Mouse (Mus musculus): ENCODE results near the gene Clspn.
A peak's percentile ranks its signal among the peaks of the same experiment; 100 is the strongest.
"Not testable (repeated sequence)": the region's sequence is repeated elsewhere in the genome, so short reads cannot be mapped to it uniquely, and the experiment has no call there.

Gene Clspn

DNA sequence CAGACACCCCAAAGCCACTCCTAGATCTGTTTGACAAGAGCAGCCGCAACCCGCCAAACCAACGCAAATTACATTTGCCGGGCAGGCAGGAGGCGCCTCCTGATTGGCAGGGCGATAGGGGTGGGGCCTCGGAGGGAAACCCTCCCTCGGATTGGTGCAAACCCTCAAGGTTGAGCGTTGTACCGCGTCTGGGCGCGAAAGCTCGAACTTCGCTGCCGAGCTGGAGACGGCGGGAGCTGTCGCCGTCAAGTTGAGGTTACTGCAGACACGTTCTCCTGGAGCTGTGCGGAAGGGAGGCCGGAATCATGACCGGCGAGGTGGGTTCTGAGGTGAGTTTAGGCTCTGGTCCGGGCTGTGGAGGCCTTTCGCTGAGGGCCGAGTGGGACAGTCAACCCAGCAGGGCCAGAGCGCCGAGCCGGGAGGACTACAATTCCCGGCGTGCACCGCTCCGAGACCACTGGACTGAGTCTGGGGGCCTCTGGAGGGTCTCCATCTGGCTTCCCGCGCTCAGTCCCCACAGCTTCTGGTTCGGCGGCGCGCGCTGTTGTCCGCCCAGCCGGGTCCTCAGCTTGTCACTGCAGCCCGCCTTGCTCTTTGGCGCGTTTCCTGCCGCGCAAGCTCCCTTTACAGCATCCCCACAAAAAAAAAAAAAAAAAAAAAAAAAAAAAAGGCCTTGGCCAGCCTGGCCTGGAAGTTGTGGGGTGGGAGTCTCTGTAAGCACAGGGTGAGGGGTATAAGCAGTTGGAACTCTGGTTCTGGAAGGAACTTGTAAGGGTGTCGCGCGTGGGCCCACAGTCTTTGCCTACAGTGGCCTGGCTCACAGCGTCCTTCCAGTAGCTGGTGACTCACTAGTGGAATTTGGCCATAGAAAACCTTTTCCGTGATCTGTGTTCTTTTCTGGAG lies at the start of gene Clspn:
TSS of gene Clspn (plus strand) at position 127 of the 903 bp plus-strand sequence.
- peak; percentile 87 to 88 for DNase-seq

DNA sequence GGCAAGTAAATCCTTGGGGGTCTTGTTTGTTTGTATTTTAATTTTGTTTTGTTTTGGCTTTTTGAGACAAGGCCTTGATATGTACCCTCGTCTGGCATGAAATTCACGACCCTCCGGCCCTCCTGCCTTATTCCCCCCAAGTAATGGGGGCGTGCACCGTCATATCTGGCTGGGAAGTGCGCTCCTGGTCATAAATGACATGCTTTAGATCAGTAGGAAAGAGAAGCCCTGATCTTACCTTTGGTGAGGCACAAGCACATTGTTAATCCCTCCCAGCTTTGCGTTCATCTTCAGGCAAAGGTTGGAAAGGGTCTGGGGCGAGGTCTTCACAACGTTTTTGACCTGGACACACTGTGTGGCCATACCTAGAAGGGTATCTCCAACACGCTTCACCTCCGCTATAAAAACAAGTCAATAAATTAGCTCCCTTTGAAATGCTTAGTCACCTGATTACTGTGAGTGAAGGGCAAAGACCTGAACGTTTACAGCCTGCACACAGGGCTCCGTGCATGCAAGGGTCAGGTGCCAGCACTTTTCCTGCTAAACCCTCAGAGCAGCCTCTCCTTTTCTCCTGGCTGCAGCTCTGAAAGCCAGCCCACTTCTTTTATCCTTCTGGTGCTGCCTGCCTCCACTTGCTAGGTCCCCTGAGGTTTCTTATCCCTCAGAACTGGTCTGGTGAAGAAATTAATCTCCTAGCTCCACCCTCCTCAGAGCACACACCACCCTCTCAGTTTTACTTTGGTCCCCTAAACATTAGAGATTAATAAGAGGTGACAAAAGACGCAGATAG lies 48.4 kb upstream of the Clspn start:
- DNase-seq = no peak

DNA sequence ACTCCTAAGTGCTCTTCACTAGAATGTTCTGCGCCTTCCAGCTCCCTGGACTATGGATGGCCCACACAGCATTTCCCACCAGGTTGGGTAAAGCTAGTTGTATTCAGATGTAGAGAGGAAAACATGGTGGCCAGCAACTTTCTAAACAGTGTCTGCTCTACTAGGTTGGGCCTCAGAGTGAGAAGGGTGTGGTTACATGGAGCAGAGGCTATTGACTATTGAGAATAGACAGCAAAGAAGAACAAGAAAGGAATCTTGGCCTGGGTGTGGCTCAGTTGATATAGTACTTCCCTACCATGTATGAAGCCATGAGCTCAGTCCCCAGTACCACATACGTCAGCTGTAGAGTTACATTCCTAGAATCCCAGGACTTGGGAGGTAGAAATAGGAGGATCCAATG lies 47.7 kb upstream of the Clspn start:
- DNase-seq = no peak

DNA sequence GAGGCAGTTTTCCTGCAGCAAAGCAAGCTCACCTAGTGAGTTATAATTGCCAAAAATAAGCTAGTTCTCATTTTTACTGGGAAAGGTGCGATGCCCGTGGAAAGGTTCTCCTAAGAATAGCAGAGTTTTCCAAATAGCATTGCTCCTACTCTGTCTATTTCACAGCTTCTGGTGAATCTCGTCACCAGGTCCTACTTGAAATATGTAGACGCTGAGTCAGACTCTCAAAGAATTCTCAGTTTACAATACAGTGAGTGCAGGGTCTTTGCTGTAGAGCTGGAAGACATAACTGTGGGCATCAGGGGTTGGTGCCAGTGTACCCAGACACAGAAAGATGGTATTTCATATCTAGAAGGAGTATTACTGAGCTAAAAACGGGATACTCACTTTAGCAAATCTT lies 45.7 kb upstream of the Clspn start:
- no peak for DNase-seq

DNA sequence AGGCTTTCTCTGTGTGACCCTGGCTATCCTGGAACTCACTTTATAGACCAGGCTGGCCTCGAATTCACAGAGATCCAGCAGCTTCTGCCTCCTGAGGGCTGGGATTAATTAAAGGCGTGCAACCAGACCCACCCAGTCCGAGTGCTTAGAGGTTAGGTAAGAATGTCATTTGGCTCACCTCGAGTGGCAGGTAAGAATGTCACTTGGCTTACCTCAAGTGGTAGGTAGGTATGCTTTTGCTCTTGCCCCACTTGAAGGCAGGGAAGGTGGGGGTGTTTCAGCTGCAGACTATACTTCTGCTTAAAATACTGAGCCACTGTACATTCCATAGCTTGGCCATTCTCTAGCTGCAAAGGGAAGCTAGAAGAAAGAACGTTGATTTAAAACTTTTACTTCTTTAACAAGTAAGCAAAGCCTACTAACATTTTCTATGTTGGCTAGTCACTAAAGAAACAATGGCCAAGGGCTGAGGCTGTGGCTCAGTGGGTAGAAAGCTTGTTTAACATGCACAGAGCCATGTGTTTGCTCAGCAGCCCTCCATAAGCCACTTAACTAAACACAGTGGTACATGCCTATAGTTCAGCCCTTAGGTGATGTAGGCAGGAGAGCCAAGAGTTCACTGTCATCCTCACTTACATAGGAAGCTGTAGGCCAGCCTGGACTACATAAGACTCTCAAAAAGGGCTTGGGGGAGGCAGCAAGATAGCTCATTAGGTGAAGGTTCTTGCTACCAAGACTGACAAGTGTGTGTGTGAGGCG lies 44.2 kb upstream of the Clspn start:
- no peak for DNase-seq

DNA sequence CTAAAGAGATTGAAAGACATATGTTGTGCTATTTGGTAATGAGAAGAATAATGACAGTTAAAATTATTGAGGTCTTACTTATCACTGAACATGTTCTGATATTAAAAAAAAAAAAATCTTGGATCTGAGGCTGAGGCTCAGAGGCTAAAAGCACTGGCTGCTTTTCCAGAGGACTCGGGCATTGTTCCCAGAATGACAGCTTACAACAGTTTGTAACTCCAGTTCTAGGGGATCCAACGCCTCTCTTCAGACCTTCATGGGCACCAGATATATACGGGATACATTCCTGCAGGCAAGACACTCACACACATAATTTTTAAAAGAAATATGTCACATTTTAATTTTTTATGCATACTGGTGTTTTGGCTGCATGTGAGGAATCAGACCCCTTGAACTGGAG lies 30.6 kb upstream of the Clspn start:
- DNase-seq = peak; percentile 12 to 19

DNA sequence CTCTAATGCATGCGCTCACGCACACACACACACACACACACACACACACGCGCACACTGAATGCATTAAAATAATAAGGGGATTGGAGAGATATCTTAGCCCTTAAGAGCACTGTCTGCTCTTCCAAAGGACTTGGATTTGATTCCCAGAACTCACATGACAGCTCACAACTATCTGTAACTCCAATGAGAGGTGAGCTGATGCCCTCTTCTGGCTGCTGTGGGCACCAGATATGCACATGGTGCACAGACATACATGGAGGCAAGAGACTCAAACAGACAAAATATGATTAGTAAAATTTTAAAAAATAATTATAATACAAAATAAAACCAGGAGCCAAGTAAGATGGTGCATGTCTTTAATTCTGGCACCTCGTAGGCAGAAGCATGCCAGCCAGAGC lies 29.9 kb upstream of the Clspn start:
- no peak for DNase-seq

DNA sequence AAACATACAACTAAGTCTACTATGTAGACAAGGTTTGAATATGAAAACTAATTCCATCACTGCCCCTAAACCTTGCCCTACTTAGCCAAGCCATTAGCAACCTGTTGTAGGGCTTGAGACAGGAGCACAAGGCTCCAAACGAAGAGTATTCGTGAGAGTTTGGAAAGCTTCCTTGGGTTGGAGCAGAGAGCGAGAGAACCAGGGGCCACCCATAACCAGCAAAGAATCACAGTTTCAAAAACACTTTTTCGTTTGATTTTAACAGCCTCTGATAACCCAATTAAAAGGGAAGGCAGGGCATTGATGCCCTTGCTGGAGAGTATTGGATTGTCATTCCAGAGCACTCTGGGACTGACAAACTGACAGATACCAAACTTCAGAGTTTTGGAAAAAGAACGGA lies 24.4 kb upstream of the Clspn start:
- no peak for DNase-seq

DNA sequence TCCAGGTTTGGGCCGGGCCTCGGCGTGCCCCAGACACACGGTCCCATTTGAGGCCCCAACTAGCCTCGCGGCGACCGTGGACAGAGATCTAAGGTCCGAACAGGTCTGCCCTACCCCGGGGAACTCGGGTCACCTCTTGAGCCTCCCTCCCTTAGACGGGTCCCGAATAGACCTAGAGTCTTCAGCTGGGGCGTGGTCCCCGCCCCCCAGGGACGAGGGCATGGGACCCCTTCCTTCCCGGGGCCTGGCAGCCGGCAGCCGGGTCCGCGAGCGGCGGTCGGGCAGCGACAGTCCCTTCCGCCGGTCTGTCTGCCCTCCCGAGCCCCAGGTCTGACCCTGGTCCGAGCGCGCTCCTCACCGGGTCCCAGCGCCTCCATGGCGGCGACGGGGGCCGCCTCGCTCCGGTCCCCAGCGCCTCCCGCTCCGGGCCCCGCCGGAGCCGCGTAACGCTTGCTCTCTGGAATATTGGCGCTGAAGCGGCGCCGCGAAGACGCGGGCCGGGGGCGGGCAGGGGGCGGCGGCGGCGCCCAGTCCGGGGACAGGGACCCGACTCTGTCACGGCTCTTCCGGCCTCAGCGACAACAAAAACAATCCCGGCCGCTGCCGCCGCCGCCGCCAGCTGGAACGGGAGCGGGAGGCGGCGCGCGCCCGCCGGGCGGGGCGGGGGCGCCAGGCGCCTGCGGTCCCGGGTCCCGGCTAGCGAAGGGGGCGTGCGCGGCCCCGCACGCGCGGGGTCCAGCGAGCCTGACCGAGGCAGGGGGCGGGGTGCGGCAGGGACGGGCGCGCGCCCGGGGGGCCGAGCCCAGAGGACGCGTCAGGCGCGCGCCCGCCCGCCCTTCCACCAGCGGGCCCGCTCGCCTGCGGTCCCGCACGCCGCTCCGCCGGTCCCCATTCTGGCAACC lies 23.7 kb upstream of the Clspn start, which contains the start of gene Ago4:
TSS of gene Ago4 (minus strand) at position 646 of the 902 bp plus-strand sequence.
- peak; percentile 80 to 83 for DNase-seq

DNA sequence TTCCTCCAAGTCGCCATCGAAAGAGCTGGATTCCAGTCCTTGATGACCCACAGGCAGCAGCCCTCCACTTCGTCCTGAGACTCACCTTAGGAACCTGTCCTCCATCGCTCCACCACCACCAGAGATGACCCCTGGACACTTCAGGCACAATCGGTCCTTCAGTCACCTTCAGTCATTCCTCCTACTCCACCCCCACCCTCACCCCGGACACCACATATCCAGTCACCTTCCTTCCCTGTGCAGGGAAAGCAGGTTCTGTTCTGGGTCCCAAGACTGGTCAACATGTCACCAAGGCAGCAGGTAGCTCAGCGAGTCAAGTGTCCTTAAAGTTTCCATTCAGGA lies 23.0 kb upstream of the Clspn start:
- DNase-seq = no peak

DNA sequence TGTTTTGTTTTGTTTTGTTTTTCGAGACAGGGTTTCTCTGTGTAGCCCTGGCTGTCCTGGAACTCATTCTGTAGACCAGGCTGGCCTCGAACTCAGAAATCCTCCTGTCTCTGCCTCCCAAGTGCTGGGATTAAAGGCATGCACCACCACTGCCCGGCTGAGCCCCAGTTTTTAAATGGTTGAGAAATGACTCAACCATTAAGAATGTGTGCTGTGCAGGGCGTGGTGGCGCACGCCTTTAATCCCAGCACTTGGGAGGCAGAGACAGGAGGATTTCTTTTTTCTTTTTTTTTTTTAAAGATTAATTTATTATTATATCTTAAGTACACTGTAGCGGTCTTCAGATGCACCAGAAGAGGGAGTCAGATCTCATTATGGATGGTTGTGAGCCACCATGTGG lies 21.1 kb upstream of the Clspn start:
- not testable (repeated sequence) for DNase-seq

DNA sequence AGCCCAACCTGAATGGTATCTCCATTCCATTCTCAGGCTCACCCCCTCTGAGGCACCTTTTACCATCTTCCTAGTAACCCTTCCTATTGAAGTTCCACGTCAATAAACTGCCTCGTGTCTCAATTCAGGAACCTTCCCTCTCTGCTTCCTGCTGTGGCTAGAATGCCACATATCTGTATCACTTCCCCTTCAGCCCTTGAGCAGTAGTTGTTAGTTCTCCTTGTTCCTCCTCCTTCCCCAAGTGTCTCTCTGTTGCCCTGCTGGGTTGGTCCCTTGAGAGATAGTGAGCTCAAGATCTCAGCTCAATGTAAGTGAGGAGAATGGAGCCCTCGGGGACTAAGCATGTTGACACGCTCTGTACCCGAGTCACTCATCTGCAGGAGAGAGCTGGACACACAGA lies 19.9 kb upstream of the Clspn start:
- DNase-seq = no peak

DNA sequence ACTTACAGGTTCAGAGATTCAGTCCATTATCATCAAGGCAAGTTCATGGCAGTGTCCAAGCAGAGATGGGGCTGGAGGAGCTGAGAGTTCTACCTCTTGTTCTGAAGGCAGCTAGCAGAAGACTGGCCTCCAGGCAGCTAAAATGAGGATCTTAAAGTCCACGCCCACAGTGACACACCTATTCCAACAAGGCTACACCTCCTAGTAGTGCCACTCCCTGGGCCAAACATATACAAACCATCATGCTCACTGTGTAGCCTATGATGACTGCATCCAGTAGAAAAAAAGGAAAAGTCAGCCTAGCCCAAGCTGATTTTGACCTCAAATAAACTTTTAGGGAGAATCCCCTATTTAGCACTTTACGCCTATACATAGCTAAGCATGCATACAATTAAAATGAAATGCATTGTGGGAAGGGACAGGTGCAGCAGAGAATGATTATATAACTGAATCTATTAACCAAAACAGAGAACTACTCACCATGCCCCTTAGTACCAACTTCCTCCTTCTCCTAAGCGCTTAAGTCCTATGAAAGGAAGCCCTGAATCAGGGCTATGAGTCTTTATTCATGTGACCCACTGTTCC lies 16.2 kb upstream of the Clspn start:
- no peak for DNase-seq

DNA sequence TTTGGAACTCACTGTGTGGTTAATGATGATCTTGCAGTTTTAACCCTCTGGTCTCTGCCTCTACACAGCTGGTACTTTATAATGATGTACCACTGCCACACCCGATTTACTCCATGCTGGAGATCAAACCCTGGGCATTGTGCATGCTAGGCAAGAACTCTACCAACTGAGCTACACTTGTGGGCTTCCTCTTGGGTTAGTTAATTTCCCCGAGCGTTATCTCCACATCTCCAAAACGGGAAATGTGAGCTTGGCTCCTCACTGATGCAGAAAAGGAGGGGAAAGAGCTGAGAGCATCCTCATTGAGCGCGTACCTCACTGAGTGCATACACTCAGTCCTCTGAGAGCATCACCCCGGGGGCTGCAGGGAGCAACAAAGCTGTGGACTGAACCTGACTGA lies 13.9 kb upstream of the Clspn start:
- DNase-seq = no peak

DNA sequence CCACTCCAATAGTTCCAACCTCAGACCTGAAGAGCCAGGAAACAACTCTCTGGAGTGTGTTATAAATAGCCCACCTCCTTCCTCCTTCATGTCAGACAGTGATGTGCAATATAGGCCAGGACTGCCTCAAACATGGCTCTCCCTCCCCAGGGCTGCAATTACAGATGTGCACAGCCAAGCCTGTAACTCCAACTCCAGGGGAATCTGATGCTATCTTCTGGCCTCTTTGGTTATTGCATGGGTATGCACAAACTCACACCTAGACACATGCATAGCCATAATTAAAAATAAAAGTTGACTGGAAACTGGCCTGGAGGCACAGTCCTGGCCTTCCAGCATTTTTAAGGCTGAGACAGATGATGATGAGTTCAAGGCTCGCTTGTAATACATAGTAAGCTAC lies 11.7 kb upstream of the Clspn start:
- no peak for DNase-seq

DNA sequence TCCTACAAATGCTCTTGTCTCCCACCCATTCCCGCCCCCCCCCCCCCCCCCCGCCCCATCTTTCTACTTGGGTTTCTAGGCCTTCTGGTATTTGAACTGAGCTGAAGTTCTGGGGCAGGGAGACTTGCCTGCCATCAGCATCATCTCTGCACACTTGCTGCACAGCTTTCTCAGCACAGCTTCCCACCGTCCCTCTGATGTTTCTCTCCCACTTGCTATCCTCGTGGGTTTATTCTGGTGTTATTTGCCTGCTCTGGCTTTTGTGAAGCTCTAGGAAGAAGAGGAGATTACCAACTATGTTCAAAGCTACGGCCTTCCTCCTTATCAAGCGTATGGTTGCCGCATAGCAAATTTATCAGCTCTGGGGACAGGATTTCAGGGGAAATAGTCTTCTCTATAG lies 11.0 kb upstream of the Clspn start:
- DNase-seq = no peak

DNA sequence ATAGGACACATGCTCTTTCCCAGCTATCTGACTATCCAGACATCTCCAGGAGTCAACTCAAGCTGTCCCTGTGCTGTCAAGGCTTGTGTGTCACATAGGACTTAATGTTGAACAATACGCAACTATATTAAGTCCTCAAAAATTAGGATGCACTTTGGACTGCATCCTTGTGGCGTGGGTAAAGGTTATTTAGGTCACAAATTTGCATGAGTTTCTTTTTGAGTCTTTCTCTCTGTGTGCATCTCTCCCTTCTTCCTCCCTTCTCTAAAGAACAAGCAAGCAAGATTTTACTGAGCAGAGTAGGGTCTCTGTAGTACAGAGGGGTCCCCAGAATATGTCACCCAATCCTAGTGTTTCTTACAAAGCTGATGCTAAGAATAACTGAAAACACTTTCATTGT lies 10.6 kb upstream of the Clspn start:
- DNase-seq = no peak

DNA sequence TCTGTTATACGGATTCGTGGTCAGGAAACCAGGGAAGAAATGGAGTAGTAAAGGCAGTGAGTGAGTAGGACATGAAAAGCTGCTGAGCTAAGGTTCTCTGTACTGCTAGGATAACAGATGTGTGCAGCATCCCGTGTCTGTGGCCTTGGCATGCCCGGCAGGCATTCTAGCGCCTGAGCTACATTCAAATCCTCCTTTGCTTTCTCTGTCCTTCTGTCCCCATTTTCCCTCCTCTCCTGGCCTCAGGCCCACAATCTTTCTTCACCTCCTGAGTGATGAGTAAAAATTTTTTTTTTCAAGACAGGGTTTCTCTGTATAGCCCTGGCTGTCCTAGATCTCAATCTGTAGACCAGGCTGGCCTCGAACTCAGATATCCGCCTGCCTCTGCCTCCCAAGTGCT lies 4.6 kb upstream of the Clspn start:
- DNase-seq = peak in 1 of 2 experiments; percentile 4

DNA sequence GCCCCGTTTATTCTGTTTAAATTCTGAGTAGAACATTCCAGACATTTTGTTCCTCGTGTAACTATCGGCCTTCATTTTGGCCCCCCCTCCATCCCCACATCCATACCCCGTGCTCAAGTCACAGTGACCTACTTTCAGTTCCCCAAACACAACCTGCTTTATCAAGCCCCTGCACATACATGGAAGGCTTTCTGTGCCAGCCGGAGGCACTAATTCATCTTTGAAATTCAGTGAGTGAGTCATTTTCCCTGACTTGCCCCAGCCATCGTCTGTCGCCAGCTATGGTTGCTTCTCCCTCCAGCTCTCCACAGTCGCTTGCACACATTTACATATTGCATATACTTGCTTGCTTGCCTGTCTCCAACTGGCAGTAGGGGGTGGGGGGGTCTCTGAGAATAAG lies 3.6 kb upstream of the Clspn start:
- DNase-seq = no peak

DNA sequence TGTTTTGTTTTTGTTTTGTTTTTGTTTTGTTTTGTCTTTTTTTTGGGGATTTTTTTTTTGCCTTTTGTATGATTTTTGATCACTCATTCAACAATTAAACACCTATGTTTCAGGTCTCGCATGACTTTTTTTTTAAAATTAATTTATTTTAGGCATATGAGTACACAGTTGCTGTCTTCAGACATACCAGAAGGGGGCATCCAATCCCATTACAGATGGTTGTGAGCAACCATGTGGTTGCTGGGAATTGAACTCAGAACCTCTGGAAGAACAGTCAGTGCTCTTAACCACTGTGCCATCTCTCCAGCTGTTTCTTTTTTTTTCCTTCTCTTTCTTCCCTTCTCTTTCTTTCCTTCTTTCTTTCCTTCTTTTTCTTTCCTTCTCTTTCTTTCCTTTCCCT lies 3.0 kb upstream of the Clspn start:
- no peak for DNase-seq

DNA sequence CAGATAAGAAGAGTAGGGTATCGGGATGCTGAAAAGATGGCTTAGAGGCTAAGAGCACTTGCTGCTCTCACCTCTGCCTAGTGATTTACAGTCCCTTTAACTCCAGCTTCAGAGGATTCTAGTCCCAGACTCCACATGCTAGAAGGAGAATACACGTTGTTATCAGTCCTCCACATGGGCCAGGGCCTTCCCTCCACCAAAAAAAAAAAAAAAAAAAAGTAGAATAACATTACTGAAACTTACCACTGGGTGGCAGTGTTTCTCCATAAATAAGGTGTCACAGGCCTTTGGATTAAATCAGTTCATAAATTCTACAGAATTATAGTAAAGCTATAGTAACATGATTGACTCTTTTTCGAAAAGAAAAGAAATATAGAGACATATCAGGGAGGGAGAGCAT lies 2.3 kb upstream of the Clspn start:
- DNase-seq = peak; percentile 45 to 55

DNA sequence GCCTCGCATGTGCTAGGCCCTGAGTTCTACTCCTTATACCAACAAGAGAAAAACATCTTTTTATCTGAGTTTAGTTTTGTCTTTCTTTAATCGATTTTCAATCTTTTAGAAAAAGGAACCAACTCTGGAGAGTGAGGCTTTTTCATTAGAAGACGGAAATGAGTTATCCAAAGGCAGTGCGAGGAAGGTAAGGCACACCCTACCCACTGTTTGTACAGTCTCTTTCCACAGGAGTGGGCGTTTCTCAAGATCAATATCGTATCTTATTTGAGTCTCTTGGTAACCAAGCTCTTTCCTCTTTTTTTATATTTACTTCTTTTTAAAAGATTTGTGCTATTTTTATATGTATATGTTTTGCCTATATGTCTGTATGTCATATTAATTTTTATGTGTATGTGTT lies 7.1 kb downstream of the Clspn start:
- DNase-seq = no peak
